Comparison of ENCODE assay signal across 9 mouse cellular contexts in the genomic region with DNA sequence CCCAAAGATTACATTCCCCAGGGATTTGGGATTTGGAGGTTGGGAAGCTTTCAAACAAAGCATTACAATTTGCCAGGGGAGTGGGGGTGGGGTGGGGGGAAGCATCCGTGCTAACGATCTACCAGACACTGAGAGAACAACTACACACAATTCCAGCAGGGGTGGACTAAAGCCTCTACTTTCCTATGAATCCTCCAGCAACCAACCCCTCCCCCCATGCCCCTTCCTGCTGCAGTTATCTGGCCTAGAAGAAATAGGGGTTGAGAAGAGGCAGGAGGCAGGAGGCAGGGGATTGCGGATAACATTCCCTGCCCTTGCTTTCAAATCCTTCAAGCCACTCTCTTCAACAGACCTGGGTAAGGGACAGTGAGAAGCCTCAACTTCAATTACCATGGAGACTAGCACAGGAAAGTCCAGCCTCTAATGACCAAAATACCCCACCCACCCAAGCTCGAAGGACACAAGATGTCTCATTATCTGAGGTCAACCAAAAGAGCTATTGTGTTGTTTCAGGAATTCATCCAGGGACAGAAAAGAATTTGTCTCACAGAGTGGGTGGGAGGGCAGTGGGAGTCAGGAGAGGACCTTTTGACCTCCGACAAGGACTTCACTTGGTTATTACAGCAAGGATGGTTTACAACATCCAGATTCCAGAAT. TPM values are rescaled to one million over a fixed set of nuclear protein-coding genes. Genes with fewer than 3 reads are reported as not detected.
DNase-seq lines count a peak whose midpoint lies in the region; ATAC-seq and TF ChIP-seq lines count a peak whose summit lies in the region.
"Had no signal": no experiment of that assay in that cellular context is flagged by ENCODE, and none has a peak within 500 bp of the region (broad histone marks: within the 10 kb centered on the region; RNA-seq: fewer than 3 reads in every experiment).

No protein-coding gene starts in this region.

- peak; percentile 12 for DNase-seq in liver
- DNase-seq in liver, postnatal 0 days: no peak
- peak; percentile 36 for DNase-seq in embryonic facial prominence, embryonic 11.5 days (ENCODE audit: low spot score)
- no peak for DNase-seq in left cerebral cortex, adult 2 months (ENCODE audit: extremely low spot score in 1 of 2, low spot score in 2 of 2)
- no peak for DNase-seq in urinary bladder, adult 18-20 months (ENCODE audit: low spot score in 2 of 2)

- H3K27me3 ChIP-seq in liver, postnatal 0 days (ENCODE audit: insufficient read depth, low read length): no peaks in the 10 kb centered on the region
- no peaks in the 10 kb centered on the region for H3K27me3 ChIP-seq in embryonic facial prominence, embryonic 11.5 days (ENCODE audit: control insufficient read depth, insufficient read depth, low read length)
- no peaks in the 10 kb centered on the region for H3K27me3 ChIP-seq in kidney, embryonic 15.5 days
- no peaks in the 10 kb centered on the region for H3K27me3 ChIP-seq in stomach, embryonic 14.5 days (ENCODE audit: control insufficient read depth, insufficient read depth, low read length)
- no peaks in the 10 kb centered on the region for H3K27me3 ChIP-seq in forebrain, embryonic 12.5 days
- H3K27me3 ChIP-seq: Patski had no signal

- H3K36me3 ChIP-seq in liver, postnatal 0 days (replicated peaks; ENCODE audit: insufficient read depth, low read length): no peaks in the 10 kb centered on the region
- H3K36me3 ChIP-seq in embryonic facial prominence, embryonic 11.5 days (replicated peaks; ENCODE audit: control insufficient read depth, insufficient read depth, low read depth, low read length): no peaks in the 10 kb centered on the region
- no peaks in the 10 kb centered on the region for H3K36me3 ChIP-seq in kidney, embryonic 15.5 days
- no peaks in the 10 kb centered on the region for H3K36me3 ChIP-seq in stomach, embryonic 14.5 days (ENCODE audit: control insufficient read depth, insufficient read depth, low read length)
- H3K36me3 ChIP-seq in forebrain, embryonic 12.5 days (replicated peaks): no peaks in the 10 kb centered on the region

- WGBS in liver, postnatal 0 days (ENCODE audit: insufficient replicate concordance): 45% methylated on average over 5 of the region's 5 CpGs
- 10% methylated on average over 5 of the region's 5 CpGs for WGBS in embryonic facial prominence, embryonic 11.5 days
- WGBS in kidney, embryonic 15.5 days: 28% methylated on average over 5 of the region's 5 CpGs
- WGBS in stomach, embryonic 14.5 days: 25% methylated on average over 5 of the region's 5 CpGs
- 10% methylated on average over 5 of the region's 5 CpGs for WGBS in forebrain, embryonic 12.5 days

- no peak for TF ChIP-seq CTCF in liver, postnatal 0 days (IDR thresholded peaks at IDR 0.05; ENCODE audit: low read depth)
- no peak for TF ChIP-seq CTCF in left cerebral cortex, adult 2 months (IDR thresholded peaks at IDR 0.05)

- no peak overlapping the region for H3K27ac ChIP-seq in liver, postnatal 0 days (ENCODE audit: low read depth)
- H3K27ac ChIP-seq in embryonic facial prominence, embryonic 11.5 days (replicated peaks; ENCODE audit: low read depth, low read length): peak overlapping the region; percentile 64
- H3K27ac ChIP-seq in kidney, embryonic 15.5 days: peak overlapping the region; percentile 90
- peak overlapping the region; percentile 88 for H3K27ac ChIP-seq in stomach, embryonic 14.5 days (ENCODE audit: low read length)
- H3K27ac ChIP-seq in left cerebral cortex, adult 2 months: no peak overlapping the region
- H3K27ac ChIP-seq in forebrain, embryonic 12.5 days: no peak overlapping the region

- ATAC-seq in liver, postnatal 0 days: no peak
- ATAC-seq in embryonic facial prominence, embryonic 11.5 days (replicated peaks; ENCODE audit: insufficient number of reproducible peaks, low FRiP score, low TSS enrichment, low read depth): no peak
- ATAC-seq in kidney, embryonic 15.5 days (replicated peaks; ENCODE audit: low FRiP score): peak; percentile 52
- ATAC-seq in stomach, embryonic 14.5 days (ENCODE audit: insufficient number of reproducible peaks, insufficient read depth, low FRiP score, low read depth): 0 out of 2 replicates have a peak, but pooled peaks have one; percentile 11
- ATAC-seq in forebrain, embryonic 12.5 days (ENCODE audit: low FRiP score): no peak
- ATAC-seq: Patski had no signal

- intact Hi-C loops in left cerebral cortex, adult 2 months (cut with DNase I): no loop called here

- H3K9me3 ChIP-seq in liver, postnatal 0 days (ENCODE audit: low read length): no peaks in the 10 kb centered on the region
- H3K9me3 ChIP-seq in embryonic facial prominence, embryonic 11.5 days (replicated peaks; ENCODE audit: control insufficient read depth, low read length): no peaks in the 10 kb centered on the region
- H3K9me3 ChIP-seq in kidney, embryonic 15.5 days (replicated peaks): no peaks in the 10 kb centered on the region
- H3K9me3 ChIP-seq in stomach, embryonic 14.5 days (ENCODE audit: control insufficient read depth, low read depth, low read length): no peaks in the 10 kb centered on the region
- H3K9me3 ChIP-seq in forebrain, embryonic 12.5 days: no peaks in the 10 kb centered on the region

- H3K4me3 ChIP-seq in liver, postnatal 0 days (ENCODE audit: low read depth, low read length): no peak overlapping the region
- no peak overlapping the region for H3K4me3 ChIP-seq in embryonic facial prominence, embryonic 11.5 days (ENCODE audit: low read depth, low read length)
- no peak overlapping the region for H3K4me3 ChIP-seq in kidney, embryonic 15.5 days (replicated peaks)
- H3K4me3 ChIP-seq in stomach, embryonic 14.5 days (ENCODE audit: low read depth, low read length): no peak overlapping the region
- H3K4me3 ChIP-seq in left cerebral cortex, adult 2 months: no peak overlapping the region
- no peak overlapping the region for H3K4me3 ChIP-seq in forebrain, embryonic 12.5 days (replicated peaks)

- TF ChIP-seq EP300 in liver, postnatal 0 days (IDR thresholded peaks at IDR 0.05; ENCODE audit: low read depth): no peak

- H3K9ac ChIP-seq in liver, postnatal 0 days (replicated peaks): no peak overlapping the region
- no peak overlapping the region for H3K9ac ChIP-seq in embryonic facial prominence, embryonic 11.5 days (replicated peaks; ENCODE audit: low read length)
- H3K9ac ChIP-seq in kidney, embryonic 15.5 days: no peak overlapping the region
- H3K9ac ChIP-seq in stomach, embryonic 14.5 days (replicated peaks; ENCODE audit: low read depth, low read length): no peak overlapping the region
- H3K9ac ChIP-seq in forebrain, embryonic 12.5 days: no peak overlapping the region

- no peak overlapping the region for H3K4me2 ChIP-seq in liver, postnatal 0 days (ENCODE audit: low read depth, low read length)
- H3K4me2 ChIP-seq in embryonic facial prominence, embryonic 11.5 days (ENCODE audit: low read depth, low read length): no peak overlapping the region
- H3K4me2 ChIP-seq in kidney, embryonic 15.5 days: peak overlapping the region; percentile 12; the same call in 1 of the 2 replicates
- H3K4me2 ChIP-seq in stomach, embryonic 14.5 days (replicated peaks; ENCODE audit: low read depth, low read length): no peak overlapping the region
- H3K4me2 ChIP-seq in forebrain, embryonic 12.5 days: no peak overlapping the region; the same call in 1 of the 2 replicates

- H3K4me1 ChIP-seq in liver, postnatal 0 days (ENCODE audit: insufficient read depth): no peaks in the 10 kb centered on the region
- H3K4me1 ChIP-seq in embryonic facial prominence, embryonic 11.5 days (ENCODE audit: control insufficient read depth, insufficient read depth, low read length): peaks cover 3% of the 10 kb centered on the region; the same call in 1 of the 2 replicates
- peaks cover 29% of the 10 kb centered on the region for H3K4me1 ChIP-seq in kidney, embryonic 15.5 days
- H3K4me1 ChIP-seq in stomach, embryonic 14.5 days (ENCODE audit: control insufficient read depth, insufficient read depth, low read length): peaks cover 13% of the 10 kb centered on the region
- H3K4me1 ChIP-seq in forebrain, embryonic 12.5 days: peaks cover 13% of the 10 kb centered on the region

RNA-seq across cellular contexts. Expression of a gene that starts 48.5 kb away (rescaled TPM):
- 21.9 and 24.8 TPM in 2 replicates for polyA plus RNA-seq in liver, postnatal 0 days (2015; fragmentation: Nextera tagmentation; extraction: Ambion mirVana)
- 225 and 245 TPM in 2 replicates for polyA plus RNA-seq in embryonic facial prominence, embryonic 11.5 days (2014; fragmentation: Nextera tagmentation; extraction: Ambion mirVana)
- polyA plus RNA-seq in kidney, embryonic 15.5 days (2015; fragmentation: Nextera tagmentation; extraction: Ambion mirVana): 610 and 639 TPM in 2 replicates
- polyA plus RNA-seq in stomach, embryonic 14.5 days (2014; fragmentation: Nextera tagmentation; extraction: Ambion mirVana): 751 and 803 TPM in 2 replicates
- total RNA-seq in left cerebral cortex, adult 2 months (2021): 10 to 100 TPM; 20.2 to 21.8 TPM
- 146 and 193 TPM in 2 replicates for polyA plus RNA-seq in forebrain, embryonic 12.5 days (2016; fragmentation: Nextera tagmentation; extraction: Ambion mirVana)

Comparison
In these comparisons a context has a peak if more than half of its experiments do, and no peak if none do; other contexts are left out.
1. DNase-seq: peak in liver (single experiment) and embryonic facial prominence, embryonic 11.5 days (single experiment); none in liver, postnatal 0 days (single experiment), left cerebral cortex, adult 2 months (0 of 2) and urinary bladder, adult 18-20 months (0 of 2).
2. ATAC-seq: peak in kidney, embryonic 15.5 days (single experiment) and stomach, embryonic 14.5 days (single experiment); none in liver, postnatal 0 days (single experiment), embryonic facial prominence, embryonic 11.5 days (single experiment) and forebrain, embryonic 12.5 days (single experiment).
3. H3K27ac ChIP-seq: peak in embryonic facial prominence, embryonic 11.5 days (single experiment), kidney, embryonic 15.5 days (single experiment) and stomach, embryonic 14.5 days (single experiment); none in liver, postnatal 0 days (single experiment), left cerebral cortex, adult 2 months (single experiment) and forebrain, embryonic 12.5 days (single experiment).